Mouse (Mus musculus): Measurements from ENCODE around the gene Clasp1.

Clasp1 gene
- long read RNA-seq, experiment 1, full-length matches to known transcripts, result 4 of 11 reads
- long read RNA-seq, experiment 1, partial matches to known transcripts, result 3 of 11 reads
- long read RNA-seq, experiment 1, other reads (novel, unspliced or antisense), result 4 of 11 reads
- long read RNA-seq, experiment 2, full-length matches to known transcripts, result 7 of 12 reads
- long read RNA-seq, experiment 2, partial matches to known transcripts, result 3 of 12 reads
- long read RNA-seq, experiment 2, other reads (novel, unspliced or antisense), result 2 of 12 reads

DNA sequence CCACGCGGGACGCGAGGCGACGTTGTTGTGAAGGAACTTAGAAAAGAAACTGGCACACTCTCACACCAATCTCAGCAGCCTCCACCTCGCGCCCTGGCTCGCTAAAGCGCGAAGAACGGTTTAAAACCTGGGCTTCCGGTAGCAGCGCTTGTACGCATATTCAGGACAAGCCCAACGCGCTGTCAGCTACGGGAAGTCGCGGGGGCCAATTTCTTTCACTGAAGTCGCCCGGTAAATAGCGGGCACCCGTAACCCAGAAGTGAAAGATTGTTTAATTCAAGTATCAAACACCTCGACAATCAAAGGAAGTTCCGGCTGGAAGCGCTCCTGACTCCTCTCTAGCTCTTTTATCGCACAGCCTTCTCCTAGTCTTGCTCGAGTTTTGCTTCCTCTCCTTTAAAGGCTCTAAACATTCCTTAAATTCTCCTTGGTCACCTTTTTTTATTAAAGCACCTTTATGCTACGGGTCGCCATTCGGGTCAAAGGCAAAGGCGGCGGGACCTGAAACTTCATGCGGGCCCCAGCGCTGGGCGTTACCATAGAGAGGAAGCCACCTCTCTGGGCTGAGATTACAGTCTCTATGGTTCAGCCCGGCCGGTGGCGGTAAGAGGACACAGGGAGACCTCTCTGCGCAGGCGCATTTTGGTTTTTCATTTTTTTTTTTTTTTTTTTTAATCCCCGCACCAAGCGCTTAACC is at the start of gene Clasp1:
Gene Clasp1, plus strand, starts transcription at position 302 of the 697 bp plus-strand sequence.
- intact Hi-C loops (cut with DNase I), result loop anchor here (5.0 kb wide), 2 partner anchors 67 to 88 kb away; partner anchors contain the start of gene Nifk

DNA sequence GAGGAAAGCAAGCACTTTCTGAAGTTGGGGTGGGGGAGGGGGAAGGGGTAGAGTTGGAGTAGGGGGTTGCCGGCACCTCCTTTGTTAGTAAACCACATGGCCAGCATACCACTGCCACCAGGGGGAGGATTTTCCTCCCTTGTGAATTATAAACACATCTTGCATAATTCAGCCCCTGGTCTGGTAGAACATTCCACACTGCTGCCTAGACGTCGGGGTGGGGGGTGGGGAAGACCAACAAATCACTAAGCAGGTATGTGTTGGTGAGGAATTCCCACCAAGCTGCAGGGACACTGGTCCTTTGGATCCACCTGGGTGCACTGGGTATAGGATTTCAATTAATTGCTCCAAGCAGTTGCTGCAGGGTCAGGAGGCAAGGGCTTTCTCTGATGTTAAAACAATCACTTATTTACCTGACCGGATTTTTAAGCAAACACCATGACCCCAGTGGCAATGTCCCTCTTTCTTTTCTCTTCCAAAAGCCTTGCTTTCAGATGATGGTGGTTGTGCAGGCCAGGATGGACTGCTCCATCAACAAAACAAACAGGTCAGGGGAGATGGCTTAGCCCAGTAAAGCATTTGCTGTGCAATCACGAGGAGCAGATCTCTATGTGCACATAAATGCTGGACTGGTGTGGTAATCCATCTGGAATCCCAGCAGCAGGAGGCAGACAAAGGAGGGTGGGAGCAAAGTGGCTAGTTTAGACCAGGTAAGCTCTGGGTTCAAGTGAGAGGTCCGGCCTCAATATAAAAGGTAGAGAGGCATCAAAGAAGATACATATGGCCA is 45.0 kb upstream of the Clasp1 start:
- intact Hi-C loops (cut with DNase I), result no loop called here

DNA sequence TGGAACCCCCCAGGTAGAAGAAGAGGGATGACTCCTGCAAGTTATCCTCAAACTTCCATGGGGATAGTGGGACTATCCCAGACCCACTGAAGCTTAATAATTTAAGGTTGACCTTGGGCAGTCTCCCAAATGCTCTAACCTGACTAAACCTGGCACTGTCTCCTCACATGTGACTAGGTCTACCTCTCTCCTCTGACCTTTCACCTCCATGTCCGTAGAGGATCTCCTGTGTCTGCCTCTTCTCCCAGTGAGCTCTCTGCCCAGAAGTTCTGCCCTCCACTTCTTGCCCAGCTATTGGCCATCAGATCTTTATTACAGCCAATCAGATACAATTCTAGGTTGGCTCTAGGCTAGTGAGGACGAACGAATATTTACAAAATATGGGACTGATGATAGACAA is 38.9 kb upstream of the Clasp1 start:
- intact Hi-C loops (cut with DNase I), result no loop called here

DNA sequence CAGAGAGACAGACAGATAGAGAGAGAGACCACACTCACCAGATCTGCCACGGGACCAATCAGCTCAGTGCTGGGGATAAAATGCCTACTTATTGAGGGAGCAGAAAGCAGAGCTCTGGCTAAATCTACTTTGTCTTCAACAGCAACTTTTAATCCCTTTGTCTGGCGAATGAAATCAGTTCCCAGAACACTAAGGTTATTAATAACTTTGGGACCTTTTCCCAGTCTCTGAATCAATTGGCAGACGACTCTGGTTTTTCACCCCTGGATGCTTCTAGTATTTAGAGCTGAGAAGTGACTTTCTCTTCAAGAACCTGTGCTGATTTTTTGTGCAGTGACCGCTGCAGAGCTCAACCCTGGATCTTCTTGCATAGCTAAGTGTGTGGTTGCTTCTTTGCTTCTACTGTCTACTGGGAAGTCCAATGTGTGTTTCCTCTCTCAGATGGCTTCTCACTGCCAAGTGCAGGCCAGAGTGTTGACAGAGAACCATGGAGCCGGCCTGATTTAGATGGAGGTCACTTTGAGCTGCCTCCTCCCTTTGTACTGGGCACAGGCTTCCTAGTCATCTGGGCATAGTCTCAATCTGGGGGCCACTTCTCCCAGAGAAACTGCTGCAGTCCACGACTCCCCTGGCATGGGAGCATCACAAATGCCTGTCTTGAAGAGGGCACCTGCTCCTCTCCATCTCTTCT is 29.6 kb upstream of the Clasp1 start:
- intact Hi-C loops (cut with DNase I), result no loop called here

DNA sequence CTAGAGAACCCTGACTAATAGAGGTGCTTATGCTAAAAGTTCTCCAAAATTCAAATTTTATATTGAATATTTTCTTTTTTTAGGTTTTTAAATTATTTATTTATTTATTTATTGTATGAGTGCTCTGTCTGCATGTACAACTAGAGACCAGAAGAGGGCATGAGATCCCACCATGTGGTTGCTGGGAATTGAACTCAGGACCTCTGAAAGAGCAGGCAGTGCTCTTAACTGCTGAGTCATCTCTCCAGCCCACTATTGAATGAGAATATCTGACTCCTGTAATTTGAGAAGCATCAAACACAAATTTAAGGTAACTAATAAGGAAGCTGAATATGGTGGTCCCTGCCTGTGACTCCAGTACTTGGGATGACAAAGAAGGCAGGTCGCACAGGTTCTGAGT is 20.9 kb upstream of the Clasp1 start:
- intact Hi-C loops (cut with DNase I), result no loop called here

DNA sequence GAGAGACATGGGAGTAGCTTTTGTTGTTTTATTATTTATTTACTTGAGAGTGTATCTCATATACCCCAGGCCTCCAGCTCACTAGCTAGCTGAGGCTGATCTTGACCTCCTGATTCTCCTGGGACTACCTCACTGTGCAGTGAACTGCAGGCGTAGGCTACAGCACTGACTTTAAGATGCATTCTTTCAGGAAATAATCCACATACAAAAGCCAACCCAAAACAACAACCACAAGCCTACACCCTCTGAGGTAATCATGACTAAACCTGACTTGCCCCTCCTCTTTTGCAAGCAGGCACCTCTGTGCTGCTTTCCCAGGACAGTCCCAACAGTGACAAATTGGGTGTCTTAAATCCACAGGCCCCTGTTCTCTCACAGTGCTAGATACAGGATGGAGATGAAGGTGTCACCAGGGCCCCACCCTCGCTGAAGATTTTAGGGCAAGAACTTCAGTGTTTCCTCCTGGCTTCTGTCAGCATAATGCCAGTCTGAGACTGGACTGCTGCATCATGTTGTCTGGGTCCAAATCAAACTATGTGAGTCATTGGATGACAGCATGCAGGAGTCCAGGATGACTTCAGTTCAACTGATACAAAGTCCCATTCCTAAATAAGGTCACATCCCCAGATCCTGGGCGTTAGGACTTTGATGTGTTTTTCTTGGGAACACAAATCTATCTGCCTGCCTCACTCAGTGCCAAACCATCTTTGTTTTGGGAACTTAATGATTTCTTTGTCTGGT is 20.0 kb upstream of the Clasp1 start:
- intact Hi-C loops (cut with DNase I), result no loop called here

DNA sequence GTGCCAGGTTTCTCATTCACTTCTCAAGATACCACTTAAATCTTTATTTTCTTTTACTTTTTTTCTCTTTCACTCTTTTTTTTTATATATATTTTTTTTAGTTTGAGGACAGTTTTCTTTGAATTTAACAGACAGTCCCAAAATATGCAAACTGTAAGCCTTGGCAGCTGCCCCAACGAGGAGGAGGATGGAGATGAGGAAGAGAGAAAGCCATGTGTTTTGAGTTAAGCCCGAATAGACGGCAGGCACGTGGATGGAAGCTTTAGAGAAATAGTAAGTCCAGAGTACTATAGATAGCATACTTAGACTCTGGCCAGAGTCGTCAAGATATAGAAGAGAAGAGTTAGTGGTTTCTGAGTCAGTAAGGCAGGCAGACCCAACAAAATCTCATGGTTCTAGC is 11.1 kb upstream of the Clasp1 start:
- intact Hi-C loops (cut with DNase I), result no loop called here

DNA sequence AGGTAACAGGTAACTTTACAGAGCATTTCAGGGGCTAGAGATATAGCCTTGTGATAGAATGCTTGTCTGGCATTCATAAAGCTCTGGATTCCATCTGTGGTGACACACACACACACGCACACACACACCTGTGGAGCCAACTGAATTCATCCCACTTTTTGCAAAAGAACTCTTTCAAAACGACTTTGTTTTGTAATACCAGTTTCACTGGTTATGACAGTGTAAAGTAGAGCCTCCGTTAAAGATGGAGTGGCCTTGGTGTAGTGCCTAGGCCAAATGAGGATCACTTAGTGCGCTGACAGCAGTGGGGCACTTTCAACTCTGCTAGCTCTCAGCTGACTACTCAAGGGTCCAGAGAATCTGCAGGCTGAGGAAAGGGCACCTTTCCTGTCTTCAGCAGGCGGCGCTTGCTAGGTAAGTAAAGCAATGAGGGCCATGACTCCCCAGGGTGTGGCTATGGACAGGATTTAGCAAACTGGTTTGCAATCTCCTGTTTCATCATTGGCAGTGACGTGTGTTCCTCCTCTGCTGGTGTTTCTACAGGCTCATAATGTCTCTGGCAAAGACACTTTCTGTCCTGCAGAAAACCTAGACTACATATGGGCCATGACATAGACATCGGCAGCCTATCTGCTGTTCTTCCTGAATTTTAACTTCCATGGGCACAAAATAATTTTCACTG is 8.6 kb upstream of the Clasp1 start:
- intact Hi-C loops (cut with DNase I), result no loop called here

DNA sequence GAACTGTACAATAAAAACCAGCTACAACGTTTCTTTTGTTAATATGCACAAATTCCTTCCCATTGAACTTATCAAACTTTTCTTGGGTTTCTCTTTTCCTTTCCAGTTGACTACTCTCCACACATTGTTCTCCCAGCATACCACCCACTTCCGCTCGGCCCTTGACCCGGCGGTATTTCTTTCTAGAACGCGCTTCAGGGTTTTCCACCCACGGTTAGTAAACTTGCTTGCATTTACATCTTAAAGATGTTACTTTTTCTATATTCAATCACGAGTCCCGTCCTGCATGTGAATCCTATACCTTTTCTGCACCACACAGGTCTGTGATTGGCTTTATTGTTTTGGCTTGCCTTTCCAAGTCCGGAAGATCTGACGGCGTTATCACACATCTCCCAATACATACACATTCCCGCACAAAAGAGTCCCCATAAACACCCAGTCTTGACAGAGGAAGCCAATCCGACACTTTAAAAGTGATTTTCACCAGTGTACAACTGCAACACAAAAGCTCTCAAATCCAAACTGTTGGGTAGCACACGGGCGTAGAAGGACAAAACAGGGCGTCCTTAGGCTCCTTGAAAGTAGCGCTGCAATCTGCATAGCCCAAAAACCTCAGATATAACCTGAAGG is 616 bp upstream of the Clasp1 start:
- intact Hi-C loops (cut with DNase I), result loop anchor here (5.0 kb wide), 2 partner anchors 66 to 89 kb away; partner anchors contain the start of gene Nifk

DNA sequence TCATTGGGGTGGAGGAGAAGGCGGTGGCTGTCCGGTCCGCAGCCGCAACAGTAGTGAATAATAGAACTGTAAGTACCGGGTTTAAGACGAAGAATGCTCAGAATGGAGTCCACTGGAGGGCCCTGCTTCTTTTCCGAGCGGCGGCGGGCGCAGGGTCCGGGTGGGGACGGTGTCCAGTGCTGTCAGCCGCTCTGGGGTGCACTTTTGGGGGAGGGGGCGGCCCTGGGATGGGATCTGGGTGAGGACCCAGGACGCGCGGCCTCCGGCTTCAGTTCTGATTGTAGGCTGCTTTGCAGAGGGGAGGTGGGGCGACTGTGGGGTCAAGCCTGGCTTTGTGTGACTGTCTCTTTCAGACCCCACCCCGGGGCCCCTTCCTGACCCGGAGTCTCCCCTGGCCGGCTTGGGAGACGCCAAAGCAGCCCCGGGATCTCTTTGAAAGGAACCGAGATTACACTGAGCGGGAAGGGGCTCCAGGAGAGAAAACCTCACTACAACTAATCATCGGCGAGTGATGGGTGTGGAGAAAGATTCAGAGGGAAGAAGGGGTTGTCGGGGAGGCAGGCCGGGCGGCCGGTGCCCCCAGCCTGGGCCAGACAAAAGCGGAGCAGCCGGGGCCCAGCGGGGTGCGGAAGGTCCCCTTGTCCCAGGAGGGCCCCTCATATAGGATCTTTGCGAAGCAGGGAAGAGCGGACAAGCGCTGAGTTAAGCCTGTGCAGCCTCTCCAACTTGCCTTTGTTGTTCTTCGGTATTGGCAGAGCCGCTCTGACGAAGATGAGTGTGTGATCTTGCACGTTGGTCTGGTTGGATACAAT is 802 bp downstream of the Clasp1 start:
- intact Hi-C loops (cut with DNase I), result loop anchor here (5.0 kb wide), 3 partner anchors 67 to 88 kb away; partner anchors contain the start of gene Nifk

DNA sequence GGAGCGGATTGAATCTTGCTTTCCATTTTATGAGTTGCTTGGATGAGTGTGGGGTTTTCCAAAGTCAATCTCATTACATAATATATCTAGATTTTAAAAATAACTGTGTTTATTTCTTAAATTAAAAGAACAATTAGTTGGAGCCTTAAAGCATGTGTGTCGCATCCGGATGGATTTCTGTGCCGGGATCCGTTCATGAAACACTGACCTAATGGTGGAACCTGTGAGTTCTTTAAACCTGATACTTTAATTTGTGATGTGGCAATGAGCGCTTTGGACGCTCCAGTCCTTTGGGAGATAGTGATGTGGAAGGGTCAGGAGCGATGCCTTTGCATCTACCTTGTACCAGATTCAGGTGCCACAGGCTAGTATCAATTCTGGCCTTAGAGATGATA is 1.4 kb downstream of the Clasp1 start:
- intact Hi-C loops (cut with DNase I), result loop anchor here (5.0 kb wide), 1 partner anchor 67 kb away; no protein-coding TSS in a partner anchor

DNA sequence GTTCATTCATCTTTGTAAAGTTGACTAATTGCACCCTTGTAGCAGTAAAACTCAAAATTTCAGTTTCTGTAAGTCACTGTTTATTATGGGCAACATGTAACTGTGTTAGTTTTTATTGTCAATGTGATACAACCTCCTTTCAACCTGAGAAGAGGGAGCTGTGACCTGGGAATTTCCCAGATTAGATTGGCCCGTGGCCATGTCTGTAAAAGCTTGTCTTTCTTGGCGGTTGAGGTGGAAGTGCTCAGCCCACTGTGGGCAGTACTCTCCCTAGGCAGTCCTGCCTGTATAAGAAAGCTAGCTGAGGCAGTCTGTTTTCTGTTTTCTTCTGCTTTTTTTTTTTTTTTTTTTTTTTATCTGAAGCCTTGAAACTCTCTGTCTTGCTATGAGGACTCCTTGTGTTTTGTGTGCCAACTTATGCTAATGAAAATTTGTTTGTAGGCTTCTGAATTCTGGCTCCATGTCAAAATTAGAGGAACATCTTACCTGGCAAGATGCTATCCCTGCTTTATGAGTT is 2.1 kb downstream of the Clasp1 start:
- intact Hi-C loops (cut with DNase I), result loop anchor here (5.0 kb wide), 1 partner anchor 66 kb away; no protein-coding TSS in a partner anchor

DNA sequence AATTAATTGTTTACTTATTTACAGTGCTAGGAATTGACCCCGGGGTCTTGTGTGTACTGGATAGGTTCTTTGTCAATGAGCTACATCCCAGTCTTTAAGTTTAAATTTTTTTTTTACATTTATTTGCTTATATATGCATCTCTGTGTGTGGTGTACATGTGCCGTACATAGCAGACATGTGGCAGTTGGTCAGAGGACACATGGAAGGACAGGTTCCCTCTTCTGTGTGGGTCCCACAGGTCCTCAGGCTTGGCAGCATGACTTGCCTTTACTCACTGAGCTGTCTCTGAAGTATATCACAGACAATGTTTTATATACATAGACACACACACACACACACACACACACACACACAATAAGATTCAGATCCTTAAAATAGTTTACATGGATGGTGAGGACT is 3.4 kb downstream of the Clasp1 start:
- intact Hi-C loops (cut with DNase I), result loop anchor here (5.0 kb wide), 1 partner anchor 65 kb away; no protein-coding TSS in a partner anchor

DNA sequence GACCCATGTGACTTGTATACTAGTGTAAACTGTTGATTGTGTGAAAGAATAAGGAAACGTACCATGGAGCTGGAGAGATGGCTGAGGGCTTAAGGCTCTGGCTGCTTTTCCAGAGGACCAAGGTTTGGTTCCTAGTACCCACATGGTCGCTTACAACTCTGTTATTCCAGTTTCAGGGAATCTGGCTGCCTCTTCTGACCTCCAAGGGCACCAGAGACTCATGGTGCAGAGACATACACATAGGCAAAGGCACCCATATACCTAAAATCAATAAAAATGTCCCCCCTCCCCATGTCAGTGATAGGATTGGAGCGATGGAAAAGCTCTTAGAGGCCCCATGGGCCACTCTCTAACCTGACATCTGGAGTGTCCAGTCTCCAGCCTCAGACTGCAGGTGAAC is 5.1 kb downstream of the Clasp1 start:
- intact Hi-C loops (cut with DNase I), result loop anchor here (5.0 kb wide), 1 partner anchor 63 kb away; no protein-coding TSS in a partner anchor

DNA sequence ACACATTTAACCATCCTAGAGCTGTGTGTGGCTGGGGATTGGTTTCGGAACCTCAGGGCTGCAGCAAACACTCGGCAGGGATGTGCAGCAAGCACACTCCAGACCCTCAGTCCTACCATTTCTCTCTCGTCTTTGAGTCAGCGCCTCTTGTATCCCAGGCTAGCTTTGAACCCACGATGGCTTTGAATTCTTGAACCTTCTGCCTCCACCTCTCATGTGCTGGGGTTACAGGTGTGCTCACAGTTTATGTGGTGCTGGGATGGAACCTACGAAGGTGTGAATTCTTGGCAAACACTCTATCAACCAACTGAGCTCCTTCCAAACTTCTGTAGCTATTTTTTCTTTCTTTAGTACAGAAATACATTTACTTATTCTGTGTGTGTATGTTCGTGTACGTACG is 9.0 kb downstream of the Clasp1 start:
- intact Hi-C loops (cut with DNase I), result no loop called here

DNA sequence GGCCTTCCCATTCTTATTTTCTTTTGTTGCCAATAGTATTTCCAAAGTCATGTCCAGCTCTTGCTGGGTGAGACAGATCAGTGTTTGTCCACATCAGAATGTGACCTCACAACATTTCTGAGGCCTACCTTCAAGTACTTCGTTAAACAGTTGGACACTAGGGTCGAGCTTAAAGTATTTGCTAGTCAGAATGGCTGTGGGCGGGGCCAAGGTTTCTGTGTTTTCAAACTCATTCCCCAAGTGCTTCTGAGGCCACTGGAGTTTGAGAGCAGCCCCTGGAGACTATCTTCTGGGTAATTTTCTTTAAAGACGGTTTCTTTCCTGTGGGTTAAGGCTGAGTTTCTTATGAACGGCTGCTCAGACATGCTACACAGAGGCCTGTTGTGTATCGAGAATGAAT is 9.7 kb downstream of the Clasp1 start:
- intact Hi-C loops (cut with DNase I), result no loop called here

DNA sequence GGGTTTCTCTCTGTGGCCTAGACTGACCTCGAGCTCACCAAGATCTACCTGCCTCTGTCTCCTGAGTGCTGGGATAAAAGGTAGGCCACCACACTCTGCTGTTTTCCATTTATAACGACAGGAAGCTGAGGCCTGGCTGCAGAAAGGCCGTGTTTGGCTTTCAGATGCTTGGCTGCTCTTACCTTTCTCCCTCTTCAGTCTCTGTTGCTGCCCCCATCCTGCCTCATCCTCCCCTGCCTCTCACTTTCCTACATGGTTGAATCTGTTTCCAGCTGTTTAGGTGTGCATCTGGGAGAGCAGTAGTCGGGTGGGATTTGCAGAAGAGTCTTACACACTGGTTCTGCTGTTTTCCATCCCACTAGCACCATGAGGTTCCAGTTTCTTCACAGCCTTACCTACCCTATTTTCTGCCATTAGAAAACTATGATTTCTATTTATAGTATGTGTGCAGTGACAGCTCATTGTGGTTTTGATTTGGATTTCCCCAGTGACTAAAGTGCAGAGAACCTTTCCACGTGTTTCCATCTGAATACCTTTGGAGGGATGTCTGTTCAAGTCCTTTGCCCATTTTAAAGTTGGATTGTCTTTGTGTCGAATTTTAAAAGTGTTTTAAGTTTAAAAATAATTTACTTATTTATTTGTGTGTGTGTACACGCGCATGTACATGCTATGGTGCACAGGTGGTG is 10.9 kb downstream of the Clasp1 start:
- intact Hi-C loops (cut with DNase I), result no loop called here

DNA sequence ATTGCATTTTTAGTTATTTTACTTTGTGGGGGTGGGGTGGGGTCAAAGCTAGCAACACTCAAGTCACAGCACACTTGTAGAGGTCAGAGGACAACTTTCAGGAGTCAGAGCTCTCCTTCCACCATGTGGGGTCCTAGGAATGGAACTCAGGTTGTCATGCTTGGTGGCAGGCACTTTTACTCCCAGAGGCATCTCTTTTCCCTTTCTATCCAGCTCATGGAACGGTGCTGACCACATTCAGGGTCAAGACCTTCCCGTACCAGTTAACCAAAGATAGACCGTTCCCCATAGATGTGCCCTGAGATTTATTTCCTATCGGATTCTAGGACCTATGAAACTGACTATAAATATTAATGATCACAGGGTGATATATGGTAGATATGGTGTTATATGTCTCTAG is 13.1 kb downstream of the Clasp1 start:
- intact Hi-C loops (cut with DNase I), result no loop called here

All from adrenal gland (tissue).